Mouse (Mus musculus) thymus, adult 2 months (tissue): ENCODE measurements at regions not wholly inside any gene's neighbourhood (a gene's known extent, or its start where the extent isn't known, plus 50 kb on each side); places are given as distances from the start of the nearest gene placed in this dataset.

ENCODE experiments used
- DNase-seq: peaks from one replicate; pipeline ENCODE4 v3.0.0; 2021
- H3K27ac ChIP-seq: fragments of 200-500 bp; 2 replicates; pipeline ENCODE4 v1.5.1; 2012; ENCODE audit warnings: low read length, control low read depth; ENCODE audit not compliant: control insufficient read depth, insufficient read depth
- H3K27me3 ChIP-seq: fragments of 200-500 bp; 2 replicates; pipeline ENCODE4 v1.6.1; 2012; ENCODE audit warnings: mild to moderate bottlenecking, low read length, moderate library complexity, mixed read lengths; ENCODE audit not compliant: control insufficient read depth, insufficient read depth
- H3K36me3 ChIP-seq: fragments of 200-500 bp; 2 replicates; pipeline ENCODE4 v1.6.1; 2012; ENCODE audit warnings: mild to moderate bottlenecking, low read length, moderate library complexity; ENCODE audit not compliant: control insufficient read depth, insufficient read depth
- H3K4me1 ChIP-seq: fragments of 200-500 bp; replicated peaks from 2 replicates; pipeline ENCODE4 v1.6.1; 2012; ENCODE audit warnings: low read length; ENCODE audit not compliant: control insufficient read depth, insufficient read depth
- H3K4me3 ChIP-seq: fragments of 200-500 bp; 2 replicates; pipeline ENCODE4 v1.5.1; 2012; ENCODE audit warnings: mild to moderate bottlenecking, low read length, control low read depth, moderate library complexity; ENCODE audit not compliant: control insufficient read depth, insufficient read depth
- CTCF ChIP-seq: fragments of 200-500 bp; IDR thresholded peaks from 2 replicates; pipeline ENCODE4 v1.5.1; 2012; ENCODE audit warnings: mild to moderate bottlenecking, control low read depth, low read length, moderate library complexity, borderline replicate concordance; ENCODE audit not compliant: control insufficient read depth, poor library complexity, insufficient read depth; ENCODE audit errors: extremely low read depth
- POLR2A ChIP-seq: fragments of 200-500 bp; IDR thresholded peaks from 2 replicates; pipeline ENCODE4 v1.6.1; 2012; ENCODE audit warnings: mild to moderate bottlenecking, low read length, control low read depth, moderate library complexity; ENCODE audit not compliant: control insufficient read depth, poor library complexity, insufficient read depth; ENCODE audit errors: extremely low read depth
- WGBS: fragments of 180-500 bp; shearing (Covaris S2); methylation state at CpG from one replicate; pipeline ENCODE4 v1.1.7; 2018; 5-methylcytosine and 5-hydroxymethylcytosine counted together

GRCm38 (mm10) chr14:99472111-99472510 lies 173.6 kb downstream of the Klf5 start:
- TF ChIP-seq POLR2A: no peak
- no peak overlapping the region for H3K27ac ChIP-seq
- WGBS: 97% methylated on average over 2 of the region's 2 CpGs
- no peaks in the 10 kb centered on the region for H3K36me3 ChIP-seq
- no peaks in the 10 kb centered on the region for H3K4me1 ChIP-seq
- no peak for DNase-seq
- H3K4me3 ChIP-seq: no peak overlapping the region
- H3K27me3 ChIP-seq: no peaks in the 10 kb centered on the region

GRCm38 (mm10) chr14:99475271-99475670 lies 176.8 kb downstream of the Klf5 start:
- no peak for DNase-seq
- Histone ChIP-seq H3K27ac (no peak overlapping the region), H3K4me1 (no peaks in the 10 kb centered on the region), H3K36me3 (no peaks in the 10 kb centered on the region), H3K27me3 (no peaks in the 10 kb centered on the region), H3K4me3 (no peak overlapping the region)
- 85% methylated on average over 8 of the region's 8 CpGs for WGBS
- TF ChIP-seq POLR2A (no peak), CTCF (no peak)

- no peaks in the 10 kb centered on the region for H3K4me1 ChIP-seq
- 60% methylated on average over 10 of the region's 10 CpGs for WGBS
- no peak for DNase-seq
- H3K27me3 ChIP-seq: no peaks in the 10 kb centered on the region
- no peak overlapping the region for H3K27ac ChIP-seq
- no peaks in the 10 kb centered on the region for H3K36me3 ChIP-seq
- TF ChIP-seq CTCF (no peak), POLR2A (no peak)
- H3K4me3 ChIP-seq: no peak overlapping the region
Measured at GRCm38 (mm10) chr14:99480325-99481077, 182.0 kb downstream of the Klf5 start.

GRCm38 (mm10) chr14:99487981-99488380 lies 189.5 kb downstream of the Klf5 start:
- TF ChIP-seq POLR2A: no peak
- no peak for TF ChIP-seq CTCF
- DNase-seq: no peak
- Histone ChIP-seq H3K36me3 (no peaks in the 10 kb centered on the region), H3K27ac (no peak overlapping the region), H3K27me3 (no peaks in the 10 kb centered on the region), H3K4me3 (no peak overlapping the region), H3K4me1 (no peaks in the 10 kb centered on the region)
- 86% methylated on average over 6 of the region's 6 CpGs for WGBS

GRCm38 (mm10) chr14:99493197-99493596 lies 194.7 kb downstream of the Klf5 start:
- H3K4me3 ChIP-seq: no peak overlapping the region
- no peak for TF ChIP-seq POLR2A
- no peak for TF ChIP-seq CTCF
- DNase-seq: no peak
- H3K4me1 ChIP-seq: no peaks in the 10 kb centered on the region
- no peaks in the 10 kb centered on the region for H3K27me3 ChIP-seq
- 96% methylated on average over 4 of the region's 4 CpGs for WGBS
- no peaks in the 10 kb centered on the region for H3K36me3 ChIP-seq
- H3K27ac ChIP-seq: no peak overlapping the region

GRCm38 (mm10) chr14:99493659-99494058 lies 195.2 kb downstream of the Klf5 start:
- no peaks in the 10 kb centered on the region for H3K36me3 ChIP-seq
- TF ChIP-seq POLR2A (no peak), CTCF (no peak)
- WGBS: 92% methylated on average over 6 of the region's 6 CpGs
- H3K4me3 ChIP-seq: no peak overlapping the region
- no peak for DNase-seq
- H3K4me1 ChIP-seq: no peaks in the 10 kb centered on the region
- no peaks in the 10 kb centered on the region for H3K27me3 ChIP-seq
- no peak overlapping the region for H3K27ac ChIP-seq

GRCm38 (mm10) chr14:99499502-99500266 lies 201.2 kb downstream of the Klf5 start:
- no peak for TF ChIP-seq POLR2A
- TF ChIP-seq CTCF: no peak
- Histone ChIP-seq H3K27me3 (no peaks in the 10 kb centered on the region), H3K27ac (no peak overlapping the region), H3K4me1 (no peaks in the 10 kb centered on the region), H3K36me3 (no peaks in the 10 kb centered on the region), H3K4me3 (no peak overlapping the region)
- 95% methylated on average over 7 of the region's 7 CpGs for WGBS
- no peak for DNase-seq
